In genomic region chr5:142881936-142882335, GRCm38 (mm10) we compare ENCODE assay signal across 12 mouse cellular contexts. TPM values are rescaled to one million over a fixed set of nuclear protein-coding genes. Genes with fewer than 3 reads are reported as not detected.
DNase-seq lines count a peak whose midpoint lies in the region; ATAC-seq and TF ChIP-seq lines count a peak whose summit lies in the region.
"Had no signal": no experiment of that assay in that cellular context is flagged by ENCODE, and none has a peak within 500 bp of the region (broad histone marks: within the 10 kb centered on the region; RNA-seq: fewer than 3 reads in every experiment).

No protein-coding gene starts in this region.

- no peak for DNase-seq in intestine, embryonic 14.5 days (ENCODE audit: low spot score)
- no peak for DNase-seq in hindbrain, embryonic 14.5 days (ENCODE audit: low spot score)
- DNase-seq in cerebellum, adult 8-10 months, result no peak
- no peak for DNase-seq in cerebellum, postnatal 10 days
- DNase-seq in adrenal gland, postnatal 14 days, result no peak
- DNase-seq: thymus, postnatal 4 days had no signal

- 81% methylated on average over 8 of the region's 8 CpGs for WGBS in intestine, embryonic 14.5 days
- 76% methylated on average over 8 of the region's 8 CpGs for WGBS in intestine, postnatal 0 days
- 79% methylated on average over 8 of the region's 8 CpGs for WGBS in embryonic facial prominence, embryonic 13.5 days
- WGBS in hindbrain, embryonic 14.5 days, result 79% methylated on average over 8 of the region's 8 CpGs
- 79% methylated on average over 8 of the region's 8 CpGs for WGBS in limb, embryonic 13.5 days

- H3K4me3 ChIP-seq in intestine, embryonic 14.5 days (ENCODE audit: low read depth, low read length), result no peak overlapping the region
- no peak overlapping the region for H3K4me3 ChIP-seq in intestine, postnatal 0 days (ENCODE audit: low read depth, low read length)
- no peak overlapping the region for H3K4me3 ChIP-seq in embryonic facial prominence, embryonic 13.5 days
- no peak overlapping the region for H3K4me3 ChIP-seq in hindbrain, embryonic 14.5 days (replicated peaks; ENCODE audit: low read length)
- no peak overlapping the region for H3K4me3 ChIP-seq in limb, embryonic 13.5 days
- H3K4me3 ChIP-seq: erythroblast, embryonic 14.5 days had no signal

- peak overlapping the region; percentile 55; the same call in 1 of the 2 replicates for H3K27ac ChIP-seq in intestine, embryonic 14.5 days (ENCODE audit: low read depth)
- no peak overlapping the region; the same call in 1 of the 2 replicates for H3K27ac ChIP-seq in intestine, postnatal 0 days (ENCODE audit: low read depth, low read length)
- H3K27ac ChIP-seq in embryonic facial prominence, embryonic 13.5 days, result peak overlapping the region; percentile 68
- H3K27ac ChIP-seq in hindbrain, embryonic 14.5 days, result peak overlapping the region; percentile 40; the same call in 1 of the 2 replicates
- peak overlapping the region; percentile 39; the same call in 1 of the 2 replicates for H3K27ac ChIP-seq in limb, embryonic 13.5 days
- H3K27ac ChIP-seq: macrophage had no signal

- no peaks in the 10 kb centered on the region for H3K9me3 ChIP-seq in intestine, embryonic 14.5 days (ENCODE audit: control insufficient read depth, low read length)
- no peaks in the 10 kb centered on the region for H3K9me3 ChIP-seq in intestine, postnatal 0 days (ENCODE audit: control insufficient read depth)
- no peaks in the 10 kb centered on the region for H3K9me3 ChIP-seq in embryonic facial prominence, embryonic 13.5 days
- H3K9me3 ChIP-seq in hindbrain, embryonic 14.5 days (ENCODE audit: control insufficient read depth, low read length), result no peaks in the 10 kb centered on the region
- no peaks in the 10 kb centered on the region for H3K9me3 ChIP-seq in limb, embryonic 13.5 days

- no peaks in the 10 kb centered on the region for H3K27me3 ChIP-seq in intestine, embryonic 14.5 days (replicated peaks; ENCODE audit: control insufficient read depth, insufficient read depth, low read length)
- H3K27me3 ChIP-seq in intestine, postnatal 0 days (replicated peaks; ENCODE audit: control insufficient read depth, insufficient read depth, low read length), result no peaks in the 10 kb centered on the region
- H3K27me3 ChIP-seq in embryonic facial prominence, embryonic 13.5 days, result no peaks in the 10 kb centered on the region
- no peaks in the 10 kb centered on the region for H3K27me3 ChIP-seq in hindbrain, embryonic 14.5 days (ENCODE audit: control insufficient read depth, insufficient read depth, low read length)
- H3K27me3 ChIP-seq in limb, embryonic 13.5 days, result no peaks in the 10 kb centered on the region
- H3K27me3 ChIP-seq: Patski had no signal

- no peak for TF ChIP-seq CTCF in intestine, postnatal 0 days (IDR thresholded peaks at IDR 0.05; ENCODE audit: low read depth)

- ATAC-seq in intestine, embryonic 14.5 days (replicated peaks; ENCODE audit: low FRiP score, low TSS enrichment, low read depth), result no peak
- ATAC-seq in intestine, postnatal 0 days, result no peak
- no peak for ATAC-seq in embryonic facial prominence, embryonic 13.5 days (ENCODE audit: insufficient number of reproducible peaks, insufficient read depth, low FRiP score, low TSS enrichment, low read depth)
- no peak for ATAC-seq in hindbrain, embryonic 14.5 days (ENCODE audit: low FRiP score)
- no peak for ATAC-seq in limb, embryonic 13.5 days (ENCODE audit: low FRiP score, low read depth)
- ATAC-seq: Patski had no signal

- no peak overlapping the region for H3K9ac ChIP-seq in intestine, embryonic 14.5 days (ENCODE audit: low read length)
- H3K9ac ChIP-seq in intestine, postnatal 0 days (ENCODE audit: low read depth, low read length), result no peak overlapping the region
- peak overlapping the region; percentile 32 for H3K9ac ChIP-seq in embryonic facial prominence, embryonic 13.5 days
- no peak overlapping the region for H3K9ac ChIP-seq in hindbrain, embryonic 14.5 days
- peak overlapping the region; percentile 8; the same call in 1 of the 2 replicates for H3K9ac ChIP-seq in limb, embryonic 13.5 days

- peaks cover 9% of the 10 kb centered on the region for H3K4me1 ChIP-seq in intestine, embryonic 14.5 days (replicated peaks; ENCODE audit: control insufficient read depth, insufficient read depth, low read length)
- H3K4me1 ChIP-seq in intestine, postnatal 0 days (replicated peaks; ENCODE audit: control insufficient read depth, insufficient read depth, low read length), result no peaks in the 10 kb centered on the region
- peaks cover 18% of the 10 kb centered on the region for H3K4me1 ChIP-seq in embryonic facial prominence, embryonic 13.5 days
- H3K4me1 ChIP-seq in hindbrain, embryonic 14.5 days (replicated peaks; ENCODE audit: control insufficient read depth, insufficient read depth, low read length), result peaks cover 15% of the 10 kb centered on the region
- H3K4me1 ChIP-seq in limb, embryonic 13.5 days, result peaks cover 7% of the 10 kb centered on the region

- peaks cover 41% of the 10 kb centered on the region for H3K36me3 ChIP-seq in intestine, embryonic 14.5 days (ENCODE audit: control insufficient read depth, insufficient read depth, low read length)
- peaks cover 47% of the 10 kb centered on the region for H3K36me3 ChIP-seq in intestine, postnatal 0 days (ENCODE audit: control insufficient read depth, insufficient read depth)
- H3K36me3 ChIP-seq in embryonic facial prominence, embryonic 13.5 days, result peaks cover 67% of the 10 kb centered on the region
- peaks cover 38% of the 10 kb centered on the region for H3K36me3 ChIP-seq in hindbrain, embryonic 14.5 days (replicated peaks; ENCODE audit: control insufficient read depth, insufficient read depth)
- peaks cover 65% of the 10 kb centered on the region for H3K36me3 ChIP-seq in limb, embryonic 13.5 days

- no peak overlapping the region for H3K4me2 ChIP-seq in intestine, embryonic 14.5 days (ENCODE audit: low read length)
- H3K4me2 ChIP-seq in intestine, postnatal 0 days (replicated peaks; ENCODE audit: low read depth), result no peak overlapping the region
- no peak overlapping the region for H3K4me2 ChIP-seq in embryonic facial prominence, embryonic 13.5 days
- H3K4me2 ChIP-seq in hindbrain, embryonic 14.5 days (replicated peaks), result no peak overlapping the region
- H3K4me2 ChIP-seq in limb, embryonic 13.5 days (replicated peaks), result no peak overlapping the region

RNA-seq across cellular contexts. Expression of gene Fbxl18, which starts 13.3 kb away (rescaled TPM):
- polyA plus RNA-seq in intestine, embryonic 14.5 days (2014; fragmentation: Nextera tagmentation; extraction: Ambion mirVana), result 10.3 and 10.8 TPM in 2 replicates
- polyA plus RNA-seq in intestine, postnatal 0 days (2015; fragmentation: Nextera tagmentation; extraction: Ambion mirVana), result 5.6 and 6.2 TPM in 2 replicates
- 15.0 and 15.7 TPM in 2 replicates for polyA plus RNA-seq in embryonic facial prominence, embryonic 13.5 days (2015; fragmentation: Nextera tagmentation; extraction: Ambion mirVana)
- 26.1 TPM in 2 replicates for polyA plus RNA-seq in hindbrain, embryonic 14.5 days (2014; fragmentation: Nextera tagmentation; extraction: Ambion mirVana)
- polyA plus RNA-seq in limb, embryonic 13.5 days (2015; fragmentation: Nextera tagmentation; extraction: Ambion mirVana), result 14.1 and 16.1 TPM in 2 replicates
- 11.8 and 12.0 TPM in 2 replicates for total RNA-seq in adrenal gland, postnatal 14 days (2021)

RNA-seq across cellular contexts. Expression of gene Actb, which starts 24.6 kb away (rescaled TPM):
- 15,561 and 16,510 TPM in 2 replicates for polyA plus RNA-seq in intestine, embryonic 14.5 days (2014; fragmentation: Nextera tagmentation; extraction: Ambion mirVana)
- 22,808 and 23,070 TPM in 2 replicates for polyA plus RNA-seq in intestine, postnatal 0 days (2015; fragmentation: Nextera tagmentation; extraction: Ambion mirVana)
- 14,475 and 16,597 TPM in 2 replicates for polyA plus RNA-seq in embryonic facial prominence, embryonic 13.5 days (2015; fragmentation: Nextera tagmentation; extraction: Ambion mirVana)
- 13,534 and 14,549 TPM in 2 replicates for polyA plus RNA-seq in hindbrain, embryonic 14.5 days (2014; fragmentation: Nextera tagmentation; extraction: Ambion mirVana)
- polyA plus RNA-seq in limb, embryonic 13.5 days (2015; fragmentation: Nextera tagmentation; extraction: Ambion mirVana), result 15,880 and 15,896 TPM in 2 replicates
- total RNA-seq in adrenal gland, postnatal 14 days (2021), result 2,967 and 3,254 TPM in 2 replicates

Comparison
In these comparisons a context has a peak if more than half of its experiments do, and no peak if none do; other contexts are left out.
1. H3K9ac ChIP-seq: peak in embryonic facial prominence, embryonic 13.5 days (single experiment) and limb, embryonic 13.5 days (single experiment); none in intestine, embryonic 14.5 days (single experiment), intestine, postnatal 0 days (single experiment) and hindbrain, embryonic 14.5 days (single experiment).